Mouse (Mus musculus) megakaryocyte, embryonic 14.5 days (primary cell): ENCODE measurements at regions not wholly inside any gene's neighbourhood (a gene's known extent, or its start where the extent isn't known, plus 50 kb on each side); places are given as distances from the start of the nearest gene placed in this dataset.
"Not testable (repeated sequence)": the region's sequence is repeated elsewhere in the genome, so short reads cannot be mapped to it uniquely, and the experiment has no call there.

Source experiments
- FLI1 ChIP-seq: IDR thresholded peaks from 2 replicates; pipeline ENCODE4 v1.6.1; 2012; ENCODE audit warnings: low read length, inconsistent platforms, mixed read lengths
- GATA1 ChIP-seq: IDR thresholded peaks from 3 replicates; pipeline ENCODE4 v1.6.1; 2012; ENCODE audit warnings: mixed read lengths, low read length, inconsistent platforms, borderline replicate concordance

DNA sequence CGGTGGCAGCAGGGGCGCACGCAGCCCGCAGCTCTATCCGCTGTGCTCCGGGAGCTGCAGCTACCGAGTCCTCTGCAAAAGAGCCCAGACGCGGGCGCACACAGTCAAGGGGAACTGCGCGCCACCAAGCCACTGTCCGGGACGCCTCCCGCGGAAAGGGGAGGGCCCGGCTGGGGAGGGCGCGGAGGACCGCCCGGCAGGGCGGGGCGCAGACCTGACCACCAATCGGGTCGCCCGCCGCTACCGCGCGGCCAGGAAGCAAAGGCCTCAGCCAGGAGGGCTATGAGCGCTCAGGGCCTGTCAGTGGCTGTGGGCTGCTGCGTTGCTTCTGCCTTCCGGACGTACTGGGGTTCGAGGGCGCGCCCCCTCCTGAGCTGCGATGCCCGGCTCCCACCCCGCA is 1034.5 kb downstream of the Gm10330 start:
- not testable (repeated sequence) for TF ChIP-seq GATA1, FLI1
